Comparison of ENCODE assay signal across 9 mouse cellular contexts in genomic region chr17:63145751-63146491, GRCm38 (mm10).
DNase-seq lines count a peak whose midpoint lies in the region; ATAC-seq and TF ChIP-seq lines count a peak whose summit lies in the region.
"Had no signal": no experiment of that assay in that cellular context is flagged by ENCODE, and none has a peak within 500 bp of the region (broad histone marks: within the 10 kb centered on the region; RNA-seq: fewer than 3 reads in every experiment).

No protein-coding gene starts in this region.

- H3K36me3 ChIP-seq in G1E (replicated peaks) = peaks cover 8% of the 10 kb centered on the region
- H3K36me3 ChIP-seq in forebrain, embryonic 11.5 days (ENCODE audit: control insufficient read depth, insufficient read depth, low read length) = no peaks in the 10 kb centered on the region
- H3K36me3 ChIP-seq: intestine, embryonic 15.5 days had no signal

- no peak for DNase-seq in frontal cortex, postnatal 25 days (ENCODE audit: low spot score in 2 of 2)
- peak; percentile 1 for DNase-seq in G1E (ENCODE audit: low spot score)
- DNase-seq in forebrain, embryonic 11.5 days (ENCODE audit: low spot score) = no peak
- DNase-seq in mesoderm, embryonic 11.5 days (ENCODE audit: low read depth, low spot score) = peak; percentile 55
- no peak for DNase-seq in layer of hippocampus, adult 11-12 months (ENCODE audit: low spot score)
- no peak for DNase-seq in cerebellum, adult 9-10 months
- DNase-seq in urinary bladder, postnatal 4 days (ENCODE audit: low spot score in 2 of 2) = no peak

- 0 out of 2 replicates have a peak overlapping the region, but pooled peaks have one; percentile 17 for H3K9ac ChIP-seq in forebrain, embryonic 11.5 days (ENCODE audit: low read length)
- H3K9ac ChIP-seq: intestine, embryonic 15.5 days had no signal

- ATAC-seq in frontal cortex, adult (ENCODE audit: low TSS enrichment) = peak; percentile 31
- ATAC-seq in G1E (ENCODE audit: extremely low read depth, insufficient number of reproducible peaks, low FRiP score, poor library complexity, severe bottlenecking) = peak; percentile 66; the same call in 1 of the 2 replicates
- peak; percentile 58 for ATAC-seq in forebrain, embryonic 11.5 days (replicated peaks; ENCODE audit: low FRiP score)
- ATAC-seq: intestine, embryonic 15.5 days had no signal

- peak overlapping the region; percentile 18; the same call in 1 of the 2 replicates for H3K4me2 ChIP-seq in forebrain, embryonic 11.5 days (ENCODE audit: low read depth, low read length, severe bottlenecking)
- H3K4me2 ChIP-seq: intestine, embryonic 15.5 days had no signal

- no peaks in the 10 kb centered on the region for H3K27me3 ChIP-seq in G1E (ENCODE audit: insufficient read depth, low read length)
- peaks cover 5% of the 10 kb centered on the region; the same call in 1 of the 2 replicates for H3K27me3 ChIP-seq in forebrain, embryonic 11.5 days (ENCODE audit: control insufficient read depth, insufficient read depth, low read length)
- H3K27me3 ChIP-seq: intestine, embryonic 15.5 days had no signal

- no peak for TF ChIP-seq CTCF in G1E (IDR thresholded peaks at IDR 0.05; ENCODE audit: low read depth, low read length)

- peak overlapping the region; percentile 87 for H3K27ac ChIP-seq in forebrain, embryonic 11.5 days (ENCODE audit: low read depth, low read length)
- H3K27ac ChIP-seq: intestine, embryonic 15.5 days had no signal

- 11% methylated on average over 12 of the region's 12 CpGs for WGBS in forebrain, embryonic 11.5 days

- H3K4me1 ChIP-seq in G1E (ENCODE audit: insufficient read depth, low read depth, low read length) = peaks cover 9% of the 10 kb centered on the region; the same call in 1 of the 2 replicates
- peaks cover 22% of the 10 kb centered on the region for H3K4me1 ChIP-seq in forebrain, embryonic 11.5 days (replicated peaks; ENCODE audit: control insufficient read depth, insufficient read depth, low read length)
- H3K4me1 ChIP-seq: intestine, embryonic 15.5 days had no signal

- H3K9me3 ChIP-seq in G1E (replicated peaks) = 0 out of 2 replicates have a peak, but pooled peaks cover 2% of the 10 kb centered on the region
- H3K9me3 ChIP-seq in forebrain, embryonic 11.5 days (ENCODE audit: control insufficient read depth, low read length) = no peaks in the 10 kb centered on the region
- H3K9me3 ChIP-seq: intestine, embryonic 15.5 days had no signal

- no peak overlapping the region for H3K4me3 ChIP-seq in G1E (ENCODE audit: low read depth, low read length)
- no peak overlapping the region for H3K4me3 ChIP-seq in forebrain, embryonic 11.5 days (ENCODE audit: low read depth, low read length)
- H3K4me3 ChIP-seq: intestine, embryonic 15.5 days had no signal

Comparison
In these comparisons a context has a peak if more than half of its experiments do, and no peak if none do; other contexts are left out.
1. DNase-seq: peak in G1E (single experiment) and mesoderm, embryonic 11.5 days (single experiment); none in frontal cortex, postnatal 25 days (0 of 2), forebrain, embryonic 11.5 days (single experiment), layer of hippocampus, adult 11-12 months (single experiment), cerebellum, adult 9-10 months (single experiment) and urinary bladder, postnatal 4 days (0 of 2).
2. Peak in every context shown above with its lines, with median percentiles within 50 percentile points of each other: ATAC-seq.